Mouse (Mus musculus) c-Kit-positive CD71-positive TER-119-negative erythroid progenitor cells, embryonic 14.5 days (primary cell): ENCODE measurements at regions not wholly inside any gene's neighbourhood (a gene's known extent, or its start where the extent isn't known, plus 50 kb on each side); places are given as distances from the start of the nearest gene placed in this dataset.
"Not testable (repeated sequence)": the region's sequence is repeated elsewhere in the genome, so short reads cannot be mapped to it uniquely, and the experiment has no call there.

Source experiments
- DNase-seq: peaks from one replicate; pipeline ENCODE4 v3.0.0-alpha.2; 2013; ENCODE audit warnings: low read depth

GRCm38 (mm10) chr10:14333344-14333743, 212.1 kb downstream of the Adgrg6 start:
- no peak for DNase-seq

- no peak for DNase-seq
These were observed 212.8 kb downstream of the Adgrg6 start for GRCm38 (mm10) chr10:14332688-14333117.

- DNase-seq, result no peak
These were observed 216.6 kb downstream of the Adgrg6 start for GRCm38 (mm10) chr10:14328846-14329245.

- no peak for DNase-seq
These were observed 219.2 kb downstream of the Adgrg6 start for GRCm38 (mm10) chr10:14326229-14326628.

GRCm38 (mm10) chr10:14321503-14321902, 224.0 kb downstream of the Adgrg6 start:
- peak; percentile 25 for DNase-seq

GRCm38 (mm10) chr10:14315232-14315631, 230.2 kb downstream of the Adgrg6 start:
- no peak for DNase-seq

- no peak for DNase-seq
These were observed 230.9 kb downstream of the Adgrg6 start for GRCm38 (mm10) chr10:14314607-14315006.

GRCm38 (mm10) chr10:14314004-14314581, 231.4 kb downstream of the Adgrg6 start:
- no peak for DNase-seq

GRCm38 (mm10) chr10:14312959-14313358, 232.5 kb downstream of the Adgrg6 start:
- DNase-seq, result no peak

GRCm38 (mm10) chr10:14311962-14312361, 233.5 kb downstream of the Adgrg6 start:
- DNase-seq, result no peak

GRCm38 (mm10) chr10:14306811-14307210, 238.6 kb downstream of the Adgrg6 start:
- DNase-seq, result no peak

GRCm38 (mm10) chr10:14303476-14303875, 242.0 kb downstream of the Adgrg6 start:
- DNase-seq, result no peak

GRCm38 (mm10) chr10:14296147-14296546, 249.3 kb downstream of the Adgrg6 start:
- DNase-seq, result no peak

GRCm38 (mm10) chr10:14292701-14293100, 252.8 kb downstream of the Adgrg6 start:
- DNase-seq, result not testable (repeated sequence)

- DNase-seq, result no peak
These were observed 257.9 kb downstream of the Adgrg6 start for GRCm38 (mm10) chr10:14287551-14287950.

- no peak for DNase-seq
These were observed 268.8 kb downstream of the Adgrg6 start for GRCm38 (mm10) chr10:14276631-14277030.

- DNase-seq, result no peak
These were observed 270.0 kb downstream of the Adgrg6 start for GRCm38 (mm10) chr10:14275477-14275876.

- no peak for DNase-seq
These were observed 275.5 kb downstream of the Adgrg6 start for GRCm38 (mm10) chr10:14270008-14270407.

- DNase-seq, result no peak
These were observed 277.8 kb downstream of the Adgrg6 start for GRCm38 (mm10) chr10:14267641-14268040.

GRCm38 (mm10) chr10:14239670-14240069, 273.8 kb downstream of the Hivep2 start:
- DNase-seq, result no peak

GRCm38 (mm10) chr10:14234896-14235604, 269.2 kb downstream of the Hivep2 start:
- no peak for DNase-seq

- no peak for DNase-seq
These were observed 268.2 kb downstream of the Hivep2 start for GRCm38 (mm10) chr10:14234005-14234602.

- DNase-seq, result no peak
These were observed 267.5 kb downstream of the Hivep2 start for GRCm38 (mm10) chr10:14233335-14233734.
